Mouse (Mus musculus) lung, adult 2 months (tissue): ENCODE data around the gene Srsf5. TPM values are rescaled to one million over a fixed set of nuclear protein-coding genes. Genes with fewer than 3 reads are reported as not detected.

Experiments used
- DNase-seq: peaks from one replicate; pipeline ENCODE4 v3.0.0; 2022
- H3K4me1 ChIP-seq: fragments of 200-500 bp; 2 replicates; pipeline ENCODE4 v1.6.1; 2011; ENCODE audit warnings: low read length; ENCODE audit not compliant: control insufficient read depth, insufficient read depth
- H3K4me3 ChIP-seq: fragments of 200-500 bp; replicated peaks from 2 replicates; pipeline ENCODE3; 2011; ENCODE audit warnings: low read depth, mild to moderate bottlenecking, control low read depth, low read length; ENCODE audit errors: extremely low read depth
- CTCF ChIP-seq: fragments of 200-500 bp; IDR thresholded peaks from 2 replicates; pipeline ENCODE4 v1.5.1; 2011; ENCODE audit warnings: mild to moderate bottlenecking, low read length, control low read depth; ENCODE audit not compliant: insufficient read depth
- POLR2A ChIP-seq: fragments of 200-500 bp; IDR thresholded peaks from 2 replicates; pipeline ENCODE4 v1.6.1; 2011; ENCODE audit warnings: low read depth, mild to moderate bottlenecking, control low read depth, low read length, borderline replicate concordance; ENCODE audit errors: extremely low read depth
- WGBS: fragments of 180-500 bp; shearing (Covaris S2); methylation state at CpG from one replicate; pipeline ENCODE4 v1.1.7; 2018; 5-methylcytosine and 5-hydroxymethylcytosine counted together
- polyA plus RNA-seq: library from polyadenylated mRNA; depleted of rRNA; stranded (reverse); fragments of >200 nt; gene quantifications from 2 replicates; pipeline ENCODE4 v1.2.3, GENCODE M21; 2012; rRNA removed

The Srsf5 gene
- polyA plus RNA-seq = 364 and 550 TPM in 2 replicates

DNA sequence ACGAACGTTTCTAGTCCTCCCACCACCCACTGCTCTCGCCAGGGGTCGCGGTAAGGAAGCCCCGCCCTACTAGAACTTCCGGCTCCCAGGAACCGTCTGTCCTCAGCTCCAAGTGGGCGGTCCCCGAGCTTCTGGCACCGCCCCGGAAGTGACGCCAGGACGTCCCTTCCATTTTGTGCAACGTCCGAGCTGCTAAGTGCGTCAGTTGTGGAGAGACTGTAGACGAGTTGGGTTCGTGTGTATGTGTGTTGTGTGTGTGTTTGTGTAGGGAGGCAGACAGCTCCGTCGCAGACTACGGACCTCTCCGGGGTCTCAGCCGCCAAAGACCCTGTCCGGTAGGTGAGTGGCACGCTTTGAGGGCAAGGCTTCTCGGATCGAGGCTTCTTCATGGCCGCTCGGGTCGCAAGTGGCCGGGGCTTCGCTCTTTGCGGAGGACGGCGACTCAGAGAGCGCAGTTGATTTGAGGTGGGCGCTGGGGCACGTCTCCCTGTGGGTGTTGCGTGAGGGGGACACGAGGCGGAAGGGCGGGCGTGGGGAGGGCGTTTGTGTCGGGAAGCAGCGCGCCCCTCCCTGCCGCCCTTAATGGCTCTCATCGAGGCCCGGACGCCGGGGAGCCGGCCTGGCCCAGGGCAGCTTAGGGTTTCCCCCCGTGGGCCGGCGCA is at the start of gene Srsf5:
Srsf5 (plus strand) TSS at position 171 of the 662 bp plus-strand sequence.
- WGBS = under 1% methylated on average over 57 of the region's 57 CpGs

DNA sequence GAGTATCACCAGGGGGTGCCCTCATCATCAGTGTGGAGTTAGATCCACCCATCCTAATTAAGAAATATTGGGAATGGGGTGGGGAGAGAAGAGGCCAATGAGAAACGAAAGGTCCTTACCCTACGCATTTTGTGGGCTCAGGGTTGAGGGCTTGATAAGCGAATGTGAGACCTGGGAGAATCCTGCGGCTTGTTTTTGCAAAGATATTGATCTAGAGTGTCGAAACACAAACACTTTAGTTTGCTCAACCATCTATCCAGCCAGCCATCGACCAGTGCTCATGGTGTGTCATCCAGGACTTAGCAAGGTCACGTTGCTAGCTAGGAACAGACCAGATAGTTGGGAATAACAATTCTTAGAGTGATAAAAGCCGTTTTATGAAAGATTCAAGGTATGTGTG is 35.7 kb upstream of the Srsf5 start:
- DNase-seq = no peak
- TF ChIP-seq CTCF (no peak), POLR2A (no peak)
- Histone ChIP-seq H3K4me1 (no peaks in the 10 kb centered on the region), H3K4me3 (no peak overlapping the region)
- WGBS = 67% methylated on average over 8 of the region's 8 CpGs

More for the DNA sequence above, at the start of gene Srsf5:
- H3K4me1 ChIP-seq = peaks cover 7% of the 10 kb centered on the region
- peak; percentile 99 for DNase-seq
- TF ChIP-seq CTCF (no peak), POLR2A (peak; percentile 100)
- peak within 1 kb of the TSS; percentile 98 for H3K4me3 ChIP-seq

DNA sequence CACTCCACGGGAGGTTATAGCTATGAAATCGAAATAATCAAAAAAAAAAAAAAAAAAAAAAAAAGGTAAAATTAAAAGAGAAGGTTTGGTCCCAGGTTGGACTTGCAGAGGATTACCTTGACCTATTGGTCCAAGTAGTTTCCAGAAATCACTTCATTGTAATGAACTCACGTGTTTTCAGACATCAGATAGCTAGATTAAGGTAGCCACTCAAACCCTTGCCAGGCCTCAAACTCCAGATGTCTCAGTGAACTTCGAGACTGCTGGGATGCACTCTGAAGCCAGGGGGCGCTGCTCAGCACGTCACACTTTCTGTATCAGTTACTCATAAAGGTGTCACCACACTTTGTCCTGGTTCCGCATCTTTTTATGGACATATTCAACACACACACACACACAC is 27.5 kb upstream of the Srsf5 start:
- WGBS = 47% methylated on average over 7 of the region's 7 CpGs

DNA sequence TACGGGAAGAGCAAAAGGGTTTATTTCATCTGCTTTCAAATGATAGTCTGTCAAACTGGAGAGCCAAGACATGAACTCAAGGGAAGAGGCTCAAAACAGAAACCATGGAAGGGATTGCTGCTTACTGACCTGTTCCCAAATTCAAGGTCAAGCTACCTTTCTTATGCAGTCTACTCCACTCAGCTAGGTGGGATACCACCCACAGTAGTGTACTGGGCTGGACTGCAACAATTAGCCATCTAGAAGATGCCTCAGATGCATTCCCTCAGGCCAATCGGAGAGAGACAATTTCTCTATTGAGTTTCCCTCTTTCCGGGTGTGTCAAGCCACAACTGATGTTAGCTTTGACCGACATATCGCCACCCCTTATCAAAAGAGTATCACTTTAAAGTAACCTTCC is 24.0 kb upstream of the Srsf5 start:
- WGBS = 91% methylated on average over 5 of the region's 5 CpGs
- H3K4me1 ChIP-seq = peaks cover 7% of the 10 kb centered on the region
- TF ChIP-seq POLR2A (no peak), CTCF (no peak)
- no peak overlapping the region for H3K4me3 ChIP-seq
- no peak for DNase-seq

More for the DNA sequence above, 27.5 kb upstream of the Srsf5 start:
- no peak overlapping the region for H3K4me3 ChIP-seq
- TF ChIP-seq CTCF = peak; percentile 80
- TF ChIP-seq POLR2A = no peak
- DNase-seq = peak; percentile 63
- no peaks in the 10 kb centered on the region; the same call in 1 of the 2 replicates for H3K4me1 ChIP-seq

DNA sequence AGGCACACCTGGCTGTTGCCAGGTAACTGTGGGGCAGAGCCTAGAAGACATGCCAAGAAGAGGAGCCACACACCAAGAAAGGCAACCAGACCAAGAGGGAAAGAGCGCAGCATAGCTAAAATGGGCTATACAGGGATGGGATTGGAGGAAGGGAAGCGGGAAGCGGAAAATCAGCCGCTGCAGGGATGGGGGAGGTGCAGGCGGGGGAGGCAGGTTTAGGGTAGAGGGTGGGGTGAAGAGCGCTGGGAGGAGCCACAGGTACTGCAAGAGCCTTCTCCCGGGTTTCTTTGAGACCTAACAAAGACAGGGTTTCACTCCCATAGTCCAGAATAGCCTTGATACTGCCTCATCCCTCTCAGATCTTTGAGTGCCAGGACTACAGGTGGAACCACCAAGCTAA is 22.4 kb upstream of the Srsf5 start:
- peak; percentile 31 for DNase-seq
- WGBS = 12% methylated on average over 7 of the region's 7 CpGs
- TF ChIP-seq CTCF = no peak
- TF ChIP-seq POLR2A = no peak
- no peak overlapping the region for H3K4me3 ChIP-seq
- H3K4me1 ChIP-seq = peaks cover 7% of the 10 kb centered on the region

DNA sequence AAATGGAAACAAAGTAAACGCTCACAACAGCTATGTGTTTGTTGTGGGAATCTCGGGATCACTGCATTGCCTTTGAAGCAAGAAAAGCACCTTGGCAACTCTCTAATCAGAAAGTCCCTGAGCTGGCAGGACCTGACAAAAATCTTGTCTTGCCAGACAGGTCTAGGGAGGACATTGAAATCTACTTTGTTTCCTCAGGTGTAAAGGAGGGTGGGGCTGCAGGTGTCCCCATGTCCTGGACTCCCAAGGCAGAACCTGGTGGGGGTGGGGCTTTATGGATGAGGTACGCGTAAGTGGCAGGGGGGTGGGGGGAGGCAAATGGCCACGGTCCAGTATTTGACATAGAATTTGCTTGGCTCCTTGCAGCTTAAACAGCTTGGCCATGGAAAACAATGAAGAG is 21.7 kb upstream of the Srsf5 start:
- WGBS = 53% methylated on average over 5 of the region's 5 CpGs
- no peak for TF ChIP-seq POLR2A
- TF ChIP-seq CTCF = no peak
- peaks cover 7% of the 10 kb centered on the region for H3K4me1 ChIP-seq
- no peak for DNase-seq
- peak overlapping the region; percentile 16 for H3K4me3 ChIP-seq

DNA sequence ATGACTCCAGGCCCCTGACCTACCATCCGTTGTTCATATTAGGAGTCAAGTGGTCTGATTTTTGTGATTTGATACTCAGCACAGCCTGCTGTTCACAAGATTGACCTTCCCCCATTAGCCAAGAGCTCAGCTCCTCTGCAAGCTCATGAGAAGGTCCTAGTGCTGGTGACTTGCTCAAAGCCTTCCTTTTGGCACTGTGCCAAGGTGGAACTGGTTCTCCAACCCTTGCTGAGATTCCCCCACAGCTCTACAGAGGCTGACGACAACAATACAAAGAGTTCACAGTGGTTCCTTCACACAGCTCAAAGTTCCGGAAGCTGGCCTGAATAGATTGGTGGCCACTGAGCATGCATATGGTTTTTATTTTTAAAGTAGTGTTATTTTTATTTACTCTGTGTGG is 21.1 kb upstream of the Srsf5 start:
- peaks cover 7% of the 10 kb centered on the region for H3K4me1 ChIP-seq
- DNase-seq = peak; percentile 45
- 56% methylated on average over 3 of the region's 3 CpGs for WGBS
- TF ChIP-seq CTCF (no peak), POLR2A (no peak)
- H3K4me3 ChIP-seq = no peak overlapping the region

DNA sequence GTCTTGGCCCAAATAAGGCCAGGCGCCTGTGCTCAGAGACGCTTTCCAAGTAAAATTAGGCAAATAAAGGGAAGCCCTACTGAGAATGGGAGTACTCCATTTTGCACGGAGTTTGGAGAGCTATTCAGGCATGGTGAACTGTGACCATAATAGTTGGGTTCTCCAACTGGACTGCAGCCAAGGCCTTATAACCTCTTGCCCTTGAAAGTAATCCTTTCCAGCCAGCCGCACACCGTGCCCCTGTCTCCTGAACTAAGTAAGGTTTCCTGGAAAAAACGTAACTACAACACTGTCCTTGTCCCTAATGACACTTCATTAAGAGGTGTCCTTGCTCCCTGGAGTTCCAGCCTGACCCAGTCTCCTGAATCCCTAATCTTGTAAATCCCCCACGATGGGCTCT is 19.4 kb upstream of the Srsf5 start:
- H3K4me3 ChIP-seq = no peak overlapping the region
- H3K4me1 ChIP-seq = peaks cover 7% of the 10 kb centered on the region
- DNase-seq = no peak
- no peak for TF ChIP-seq CTCF
- TF ChIP-seq POLR2A = no peak
- 48% methylated on average over 7 of the region's 7 CpGs for whole genome bisulfite sequencing

DNA sequence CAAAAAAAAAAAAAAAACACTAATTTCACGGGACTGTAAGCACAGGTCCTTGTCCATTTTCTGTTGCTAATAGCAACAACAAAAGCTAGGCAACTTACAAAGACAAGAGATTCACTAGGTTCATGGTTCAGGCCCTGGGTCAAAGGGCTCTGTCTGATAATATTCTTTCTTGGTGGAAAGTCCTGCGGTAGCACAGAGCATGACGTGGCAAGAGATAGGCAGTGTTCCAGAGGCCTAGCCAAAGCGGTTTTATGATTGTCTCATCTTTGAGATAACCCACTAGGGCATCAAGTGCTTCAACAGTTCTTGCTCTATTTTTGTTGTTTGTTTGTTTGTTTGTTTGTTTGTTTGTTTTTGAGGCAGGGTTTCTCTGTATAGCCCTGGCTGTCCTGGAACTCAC is 18.8 kb upstream of the Srsf5 start:
- DNase-seq = no peak
- TF ChIP-seq POLR2A = no peak
- TF ChIP-seq CTCF = no peak
- WGBS = 90% methylated on average over 4 of the region's 4 CpGs

DNA sequence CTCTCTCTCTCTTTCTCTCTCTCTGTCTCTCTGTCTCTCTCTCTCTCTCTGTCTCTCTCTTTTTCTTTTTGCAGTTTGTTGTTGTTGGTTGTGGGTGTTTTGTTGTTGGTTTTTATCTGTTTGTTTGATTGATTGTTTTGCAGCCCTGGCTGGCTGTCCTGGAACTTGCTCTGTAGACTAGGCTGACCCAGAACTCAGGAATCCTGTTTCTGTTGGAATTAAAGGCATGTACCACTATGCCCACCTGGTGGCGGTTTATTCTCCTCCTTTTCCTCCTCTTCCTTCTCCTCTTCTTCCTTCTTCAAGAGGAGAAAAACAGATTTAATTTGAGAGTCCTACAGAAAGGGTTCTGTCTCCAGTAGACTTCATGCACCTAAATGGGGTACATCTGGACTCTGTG is 17.8 kb upstream of the Srsf5 start:
- Histone ChIP-seq H3K4me3 (no peak overlapping the region), H3K4me1 (peaks cover 7% of the 10 kb centered on the region)
- no peak for DNase-seq
- TF ChIP-seq CTCF (no peak), POLR2A (no peak)
- 74% methylated on average over 1 of the region's 1 CpGs for WGBS

More for the DNA sequence above, 18.8 kb upstream of the Srsf5 start:
- peaks cover 7% of the 10 kb centered on the region for H3K4me1 ChIP-seq
- no peak overlapping the region for H3K4me3 ChIP-seq
